Mouse (Mus musculus) MEL (cell line): ENCODE data around the gene Nudt15. TPM values are rescaled to one million over a fixed set of nuclear protein-coding genes. Genes with fewer than 3 reads are reported as not detected.

Experiments used
- DNase-seq: peaks from one replicate; pipeline ENCODE4 v3.0.0; 2011; ENCODE audit warnings: low read depth, low spot score
- H3K27ac ChIP-seq: 2 replicates; pipeline ENCODE4 v1.5.1; 2012; ENCODE audit warnings: low read depth, mild to moderate bottlenecking, control low read depth, low read length, moderate library complexity; ENCODE audit not compliant: control insufficient read depth
- H3K27me3 ChIP-seq, 2 experiments: fragments of 150-350 bp in 1 of 2; sonication (generic) in 1 of 2; 2 replicates each; pipeline ENCODE4 v1.6.1; 2012; ENCODE audit warnings: low read length in 2 of 2, mild to moderate bottlenecking in 2 of 2, improper control_type of control experiment in 1 of 2, moderate library complexity in 1 of 2; ENCODE audit not compliant: insufficient read depth in 2 of 2, control insufficient read depth in 1 of 2
- H3K36me3 ChIP-seq, 2 experiments: 2 replicates each; pipeline ENCODE4 v1.6.1; 2012 to 2014; ENCODE audit warnings: low read length in 2 of 2, improper control_type of control experiment in 1 of 2, inconsistent platforms in 1 of 2, mild to moderate bottlenecking in 1 of 2; ENCODE audit not compliant: insufficient read depth in 2 of 2, control insufficient read depth in 1 of 2
- H3K4me1 ChIP-seq, 2 experiments: fragments of 150-350 bp in 1 of 2; sonication (generic) in 1 of 2; 2 replicates each; pipeline ENCODE4 v1.6.1; 2012; ENCODE audit warnings: low read length in 2 of 2, improper control_type of control experiment in 1 of 2, mild to moderate bottlenecking in 1 of 2; ENCODE audit not compliant: insufficient read depth in 2 of 2, control insufficient read depth in 1 of 2
- H3K4me3 ChIP-seq, 2 experiments: fragments of 150-350 bp in 1 of 2; sonication (generic) in 1 of 2; 2 replicates each; pipeline ENCODE4 v1.5.1; 2012; ENCODE audit warnings: low read depth in 2 of 2, low read length in 2 of 2, mild to moderate bottlenecking in 2 of 2, moderate library complexity in 2 of 2, control low read depth in 1 of 2, improper control_type of control experiment in 1 of 2; ENCODE audit not compliant: control insufficient read depth in 1 of 2, insufficient read depth in 1 of 2
- H3K79me2 ChIP-seq: 2 replicates; pipeline ENCODE4 v1.6.1; 2012; ENCODE audit warnings: mild to moderate bottlenecking, low read length, moderate library complexity; ENCODE audit not compliant: control insufficient read depth, poor library complexity, insufficient read depth
- H3K9ac ChIP-seq: 2 replicates; pipeline ENCODE4 v1.6.1; 2012; ENCODE audit warnings: low read depth, mild to moderate bottlenecking, control low read depth, low read length, moderate library complexity; ENCODE audit not compliant: control insufficient read depth, poor library complexity, severe bottlenecking
- H3K9me3 ChIP-seq: fragments of 150-350 bp; sonication (generic); replicated peaks from 2 replicates; pipeline ENCODE4 v1.6.1; 2012; ENCODE audit warnings: mild to moderate bottlenecking, low read length, improper control_type of control experiment, moderate library complexity; ENCODE audit not compliant: insufficient read depth
- CHD1 ChIP-seq: IDR thresholded peaks from 2 replicates; pipeline ENCODE4 v1.6.1; 2012; ENCODE audit warnings: low read depth, mild to moderate bottlenecking, inconsistent platforms, low read length, improper control_type of control experiment
- CTCF ChIP-seq, 3 experiments: IDR thresholded peaks in 2 of 3; conservative IDR thresholded peaks in 1 of 3; 2 replicates each; pipeline ENCODE4 v1.5.1; 2011 to 2012; ENCODE audit warnings: low read length in 3 of 3, low read depth in 2 of 3, mild to moderate bottlenecking in 2 of 3, improper control_type of control experiment in 1 of 3, inconsistent platforms in 1 of 3, mixed read lengths in 1 of 3, moderate library complexity in 1 of 3; ENCODE audit not compliant: control insufficient read depth in 1 of 3, insufficient read depth in 1 of 3, poor library complexity in 1 of 3, severe bottlenecking in 1 of 3
- E2F4 ChIP-seq: IDR thresholded peaks from 2 replicates; pipeline ENCODE4 v1.6.1; 2011; ENCODE audit warnings: low read depth, low read length, improper control_type of control experiment, borderline replicate concordance
- ELF1 ChIP-seq: IDR thresholded peaks from 2 replicates; pipeline ENCODE4 v1.6.1; 2014; ENCODE audit warnings: low read depth, mild to moderate bottlenecking, inconsistent platforms, low read length, improper control_type of control experiment, moderate library complexity
- EP300 ChIP-seq, 2 experiments: IDR thresholded peaks; 2 replicates each; pipeline ENCODE4 v1.6.1; 2011; ENCODE audit warnings: improper control_type of control experiment in 2 of 2, low read length in 2 of 2, low read depth in 1 of 2, mild to moderate bottlenecking in 1 of 2
- ETS1 ChIP-seq: IDR thresholded peaks from 2 replicates; pipeline ENCODE4 v1.6.1; 2012; ENCODE audit warnings: low read depth, mild to moderate bottlenecking, inconsistent platforms, low read length, improper control_type of control experiment, moderate library complexity
- GATA1 ChIP-seq: IDR thresholded peaks from 2 replicates; pipeline ENCODE4 v1.6.1; 2011; ENCODE audit warnings: low read depth, low read length, improper control_type of control experiment
- MAFK ChIP-seq: IDR thresholded peaks from 2 replicates; pipeline ENCODE4 v1.6.1; 2011; ENCODE audit warnings: low read depth, mild to moderate bottlenecking, low read length, improper control_type of control experiment, borderline replicate concordance
- MYB ChIP-seq: IDR thresholded peaks from 2 replicates; pipeline ENCODE4 v1.6.1; 2011; ENCODE audit warnings: mild to moderate bottlenecking, low read depth, low read length, improper control_type of control experiment
- MYC ChIP-seq: IDR thresholded peaks from 2 replicates; pipeline ENCODE4 v1.6.1; 2011; ENCODE audit warnings: low read depth, mild to moderate bottlenecking, low read length, improper control_type of control experiment, moderate library complexity
- NRF1 ChIP-seq: IDR thresholded peaks from 2 replicates; pipeline ENCODE4 v1.6.1; 2014; ENCODE audit warnings: low read depth, mild to moderate bottlenecking, inconsistent platforms, low read length, improper control_type of control experiment, moderate library complexity; ENCODE audit not compliant: poor library complexity, insufficient read depth, severe bottlenecking
- POLR2A ChIP-seq, 2 experiments: IDR thresholded peaks; 2 replicates each; pipeline ENCODE4 v1.6.1; 2011 to 2012; ENCODE audit warnings: low read length in 2 of 2, mild to moderate bottlenecking in 2 of 2, control low read depth in 1 of 2, improper control_type of control experiment in 1 of 2, low read depth in 1 of 2, moderate library complexity in 1 of 2; ENCODE audit not compliant: control insufficient read depth in 1 of 2, insufficient read depth in 1 of 2, poor library complexity in 1 of 2
- TAL1 ChIP-seq: IDR thresholded peaks from 2 replicates; pipeline ENCODE4 v1.6.1; 2012; ENCODE audit warnings: mild to moderate bottlenecking, inconsistent platforms, low read length, moderate library complexity, mixed read lengths
- TBP ChIP-seq: IDR thresholded peaks from 2 replicates; pipeline ENCODE4 v1.8.0; 2011; ENCODE audit warnings: low read depth, low read length, improper control_type of control experiment
- UBTF ChIP-seq: IDR thresholded peaks from 2 replicates; pipeline ENCODE4 v1.6.1; 2012; ENCODE audit warnings: low read depth, mild to moderate bottlenecking, inconsistent platforms, low read length, improper control_type of control experiment, moderate library complexity, borderline replicate concordance; ENCODE audit not compliant: insufficient read depth
- ZC3H11A ChIP-seq: IDR thresholded peaks from 2 replicates; pipeline ENCODE4 v1.6.1; 2012; ENCODE audit warnings: low read depth, mild to moderate bottlenecking, inconsistent platforms, low read length, improper control_type of control experiment
- ZMIZ1 ChIP-seq: IDR thresholded peaks from 2 replicates; pipeline ENCODE4 v1.6.1; 2012; ENCODE audit warnings: low read depth, mild to moderate bottlenecking, inconsistent platforms, low read length, improper control_type of control experiment, moderate library complexity
- ZNF384 ChIP-seq: IDR thresholded peaks from 2 replicates; pipeline ENCODE4 v1.6.1; 2012; ENCODE audit warnings: low read depth, mild to moderate bottlenecking, inconsistent platforms, low read length, improper control_type of control experiment
- polyA plus RNA-seq, 2 experiments: library from polyadenylated mRNA; stranded (reverse) in 1 of 2; unstranded in 1 of 2; fragments of >175 nt in 1 of 2; fragments of >200 nt in 1 of 2; gene quantifications; 2 replicates each; pipeline versions ENCODE4 v1.2.1 to v1.2.4; 2012; ENCODE audit warnings: low replicate concordance in 2 of 2, low read depth in 1 of 2; ENCODE audit not compliant: insufficient read length in 2 of 2, insufficient read depth in 1 of 2, missing spikeins in 1 of 2
- total RNA-seq: library from RNA; depleted of rRNA; stranded (reverse); fragments of 300-350 nt; gene quantifications from 2 replicates; pipeline ENCODE4 v1.2.3, GENCODE M21; 2012

The Nudt15 gene
- total and polyA plus RNA-seq, 3 experiments: 8.8 to 12.3 TPM; not detected in 1

GRCm38 (mm10) chr14:73550732-73551131 lies 2.7 kb upstream of the Nudt15 start:
- H3K4me3 ChIP-seq: peak overlapping the region in 1 of 2 experiments; percentile 34; a peak in 1 of 4 replicates
- no peak overlapping the region for H3K9ac ChIP-seq
- TF ChIP-seq TAL1 (0 out of 2 replicates have a peak, but pooled peaks have one; percentile 10), ZNF384 (no peak), CHD1 (no peak), ELF1 (no peak), E2F4 (no peak), EP300 (IDR thresholded peaks at IDR 0.05; ENCODE audit: low read depth in 1 of 2, low read length in 2 of 2) (0 out of 4 replicates have a peak, but pooled peaks of 1 of the 2 experiments have one; percentile 8)
- DNase-seq: peak; percentile 20
- no peaks in the 10 kb centered on the region for H3K9me3 ChIP-seq
- H3K36me3 ChIP-seq: peaks cover 0 to 11% of the 10 kb centered on the region in 2 experiments; a peak in 2 of 4 replicates
- H3K4me1 ChIP-seq: peaks cover 9 to 22% of the 10 kb centered on the region in 2 experiments
- H3K79me2 ChIP-seq: peaks cover 16% of the 10 kb centered on the region
- no peaks in the 10 kb centered on the region for H3K27me3 ChIP-seq
- H3K27ac ChIP-seq: no peak overlapping the region

- TF ChIP-seq GATA1 (no peak), ZC3H11A (no peak), MYC (no peak), CTCF (IDR thresholded peaks at IDR 0.05 in 2 of 3, conservative IDR thresholded peaks at IDR 0.05 in 1 of 3; ENCODE audit: control insufficient read depth in 1 of 3, insufficient read depth in 1 of 3, low read depth in 2 of 3, low read length in 3 of 3, poor library complexity in 1 of 3, severe bottlenecking in 1 of 3) (no peak), ELF1 (no peak), MAFK (no peak), NRF1 (no peak), ZMIZ1 (no peak), TBP (no peak), UBTF (no peak), POLR2A (IDR thresholded peaks at IDR 0.05; ENCODE audit: control insufficient read depth in 1 of 2, insufficient read depth in 1 of 2, low read depth in 1 of 2, low read length in 2 of 2, poor library complexity in 1 of 2) (no peak), MYB (no peak), ETS1 (no peak)
- Histone ChIP-seq H3K36me3 (peaks cover 0 to 11% of the 10 kb centered on the region in 2 experiments; a peak in 2 of 4 replicates), H3K27ac (no peak overlapping the region)
Observed at GRCm38 (mm10) chr14:73550291-73550690, 2.2 kb upstream of the Nudt15 start.

More at GRCm38 (mm10) chr14:73550291-73550690, 2.2 kb upstream of the Nudt15 start:
- Histone ChIP-seq H3K9me3 (no peaks in the 10 kb centered on the region), H3K9ac (no peak overlapping the region), H3K4me1 (peaks cover 9 to 22% of the 10 kb centered on the region in 2 experiments), H3K27me3 (no peaks in the 10 kb centered on the region), H3K4me3 (no peak overlapping the region), H3K79me2 (peaks cover 15% of the 10 kb centered on the region)
- no peak for DNase-seq
